Mouse (Mus musculus) lung, adult 2 months (tissue): ENCODE results near the gene Foxa2. TPM values are rescaled to one million over a fixed set of nuclear protein-coding genes. Genes with fewer than 3 reads are reported as not detected.

Source experiments
- DNase-seq: peaks from one replicate; pipeline ENCODE4 v3.0.0; 2022
- H3K4me1 ChIP-seq: fragments of 200-500 bp; 2 replicates; pipeline ENCODE4 v1.6.1; 2011; ENCODE audit warnings: low read length; ENCODE audit not compliant: control insufficient read depth, insufficient read depth
- H3K4me3 ChIP-seq: fragments of 200-500 bp; replicated peaks from 2 replicates; pipeline ENCODE3; 2011; ENCODE audit warnings: low read depth, mild to moderate bottlenecking, control low read depth, low read length; ENCODE audit errors: extremely low read depth
- CTCF ChIP-seq: fragments of 200-500 bp; IDR thresholded peaks from 2 replicates; pipeline ENCODE4 v1.5.1; 2011; ENCODE audit warnings: mild to moderate bottlenecking, low read length, control low read depth; ENCODE audit not compliant: insufficient read depth
- POLR2A ChIP-seq: fragments of 200-500 bp; IDR thresholded peaks from 2 replicates; pipeline ENCODE4 v1.6.1; 2011; ENCODE audit warnings: low read depth, mild to moderate bottlenecking, control low read depth, low read length, borderline replicate concordance; ENCODE audit errors: extremely low read depth
- WGBS: fragments of 180-500 bp; shearing (Covaris S2); methylation state at CpG from one replicate; pipeline ENCODE4 v1.1.7; 2018; 5-methylcytosine and 5-hydroxymethylcytosine counted together
- polyA plus RNA-seq: library from polyadenylated mRNA; depleted of rRNA; stranded (reverse); fragments of >200 nt; gene quantifications from 2 replicates; pipeline ENCODE4 v1.2.3, GENCODE M21; 2012

Foxa2 gene
- polyA plus RNA-seq, 1 experiment = 80.1 TPM

DNA sequence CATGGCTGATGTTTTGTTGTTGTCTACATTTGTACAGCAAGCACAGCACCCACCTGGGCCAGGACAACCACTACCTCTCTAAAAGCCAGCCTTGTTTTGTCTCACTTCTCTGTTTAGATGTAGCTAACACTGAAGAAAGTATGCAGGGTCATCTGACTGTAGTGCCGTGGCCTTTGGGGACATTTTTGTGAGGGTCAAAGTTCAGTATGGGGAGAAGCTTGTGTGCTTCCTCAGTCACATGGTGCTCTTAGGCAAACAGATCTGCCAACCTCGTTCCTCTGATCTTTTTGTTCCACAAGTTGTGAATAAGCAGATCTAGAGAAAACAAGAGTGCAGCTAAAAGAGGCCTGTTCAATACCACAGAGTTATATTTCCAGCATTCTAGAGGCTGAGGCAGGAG is 21.3 kb downstream of the Foxa2 start:
- 43% methylated on average over 2 of the region's 2 CpGs for WGBS
- H3K4me3 ChIP-seq = no peak overlapping the region
- H3K4me1 ChIP-seq = peaks cover 17% of the 10 kb centered on the region
- no peak for TF ChIP-seq CTCF
- TF ChIP-seq POLR2A = no peak
- DNase-seq = no peak

DNA sequence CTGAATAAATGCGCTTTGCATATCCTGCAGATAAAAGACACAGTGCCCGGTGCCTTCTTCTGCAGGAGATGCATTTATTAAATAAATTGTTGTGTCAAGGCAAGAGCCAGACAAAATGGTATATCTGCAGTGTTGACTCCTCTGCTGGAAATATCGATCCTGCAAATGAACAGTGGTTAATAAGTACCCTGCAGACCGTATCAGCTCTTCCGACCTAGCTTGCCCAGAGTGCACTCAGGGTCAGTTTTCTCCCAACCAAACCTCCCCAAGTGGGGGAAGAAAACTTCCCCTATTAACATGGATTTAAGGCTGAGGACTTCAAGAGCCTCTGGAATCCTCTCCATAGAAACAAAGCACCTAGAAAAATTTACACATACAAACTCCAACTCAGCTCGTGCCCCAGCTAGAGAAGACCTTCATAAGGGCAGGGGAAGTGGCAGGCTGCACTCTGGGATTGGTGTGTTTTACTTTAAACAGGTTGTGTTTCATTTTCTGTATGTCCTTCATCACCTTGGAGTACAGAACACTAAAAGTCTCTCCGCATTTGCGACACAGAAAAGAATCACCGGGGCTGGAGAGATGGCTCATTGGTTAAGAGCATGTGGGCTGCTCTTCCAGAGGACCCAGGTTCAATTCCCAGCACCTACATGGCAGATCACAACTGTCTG is 22.4 kb downstream of the Foxa2 start:
- H3K4me1 ChIP-seq = peaks cover 17% of the 10 kb centered on the region
- DNase-seq = no peak
- WGBS = 65% methylated on average over 9 of the region's 9 CpGs
- H3K4me3 ChIP-seq = no peak overlapping the region
- TF ChIP-seq POLR2A (no peak), CTCF (no peak)

- TF ChIP-seq CTCF (no peak), POLR2A (no peak)
- WGBS = 9% methylated on average over 12 of the region's 12 CpGs
- H3K4me3 ChIP-seq = no peak overlapping the region
- DNase-seq = no peak
- H3K4me1 ChIP-seq = peaks cover 17% of the 10 kb centered on the region
These were observed 23.4 kb downstream of the Foxa2 start for GRCm38 (mm10) chr2:148023340-148023806.

- Histone ChIP-seq H3K4me3 (no peak overlapping the region), H3K4me1 (peaks cover 16% of the 10 kb centered on the region)
- 55% methylated on average over 5 of the region's 5 CpGs for WGBS
- no peak for DNase-seq
- TF ChIP-seq POLR2A (no peak), CTCF (no peak)
These were observed 24.7 kb downstream of the Foxa2 start for GRCm38 (mm10) chr2:148021919-148022570.

DNA sequence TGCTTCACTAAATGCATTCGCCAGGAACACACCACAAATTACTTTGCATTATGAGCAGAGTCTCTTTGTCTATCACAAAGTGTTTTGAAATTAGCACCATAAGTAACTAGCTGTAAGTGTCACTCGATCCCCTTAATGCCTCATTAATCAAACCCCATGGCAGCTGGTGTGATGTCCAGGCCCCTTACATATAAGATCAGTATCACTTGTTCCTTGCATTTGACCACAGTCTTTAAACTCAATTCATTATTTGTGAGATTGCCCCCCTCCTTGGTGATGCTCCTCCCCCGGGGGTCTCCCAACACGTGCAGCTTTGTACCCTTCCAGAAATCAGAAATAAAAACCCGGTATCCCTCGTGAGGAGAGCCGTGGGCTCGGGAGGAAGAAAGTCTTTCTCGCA is 25.8 kb downstream of the Foxa2 start:
- Histone ChIP-seq H3K4me1 (peaks cover 16% of the 10 kb centered on the region), H3K4me3 (no peak overlapping the region)
- no peak for TF ChIP-seq CTCF
- no peak for TF ChIP-seq POLR2A
- no peak for DNase-seq
- WGBS = 43% methylated on average over 9 of the region's 9 CpGs

- Histone ChIP-seq H3K4me1 (peaks cover 12% of the 10 kb centered on the region), H3K4me3 (no peak overlapping the region)
- no peak for TF ChIP-seq CTCF
- no peak for TF ChIP-seq POLR2A
- no peak for DNase-seq
- WGBS = 32% methylated on average over 3 of the region's 3 CpGs
These were observed 26.6 kb downstream of the Foxa2 start for GRCm38 (mm10) chr2:148020125-148020524.

GRCm38 (mm10) chr2:148017782-148018690 is 28.7 kb downstream of the Foxa2 start:
- Histone ChIP-seq H3K4me3 (no peak overlapping the region), H3K4me1 (peaks cover 5% of the 10 kb centered on the region)
- TF ChIP-seq CTCF = no peak
- peak; percentile 66 for DNase-seq
- WGBS = 70% methylated on average over 8 of the region's 8 CpGs

DNA sequence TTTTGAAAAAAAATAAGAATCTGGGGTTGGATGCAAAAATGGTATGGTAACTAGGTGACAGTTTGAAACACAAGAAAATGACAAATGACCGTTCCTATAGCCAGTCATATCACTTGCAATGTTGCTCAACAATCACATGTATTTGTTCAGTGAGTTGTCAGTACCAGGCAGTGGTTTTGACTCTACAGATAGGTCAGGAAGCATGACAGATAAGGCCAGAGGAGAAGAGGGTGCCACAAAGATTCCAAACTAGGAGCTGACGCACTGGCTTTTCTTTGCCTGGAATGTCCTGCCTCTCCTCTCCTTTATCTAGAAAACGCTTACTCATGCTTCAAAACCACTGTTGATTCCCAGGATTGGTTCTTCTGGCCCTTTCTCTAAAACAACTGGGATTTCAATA is 33.4 kb downstream of the Foxa2 start:
- no peak overlapping the region for H3K4me3 ChIP-seq
- no peak for DNase-seq
- TF ChIP-seq POLR2A (no peak), CTCF (no peak)
- WGBS = 57% methylated on average over 3 of the region's 3 CpGs
- no peaks in the 10 kb centered on the region for H3K4me1 ChIP-seq

GRCm38 (mm10) chr2:148009049-148009448 is 37.7 kb downstream of the Foxa2 start:
- TF ChIP-seq POLR2A = no peak
- TF ChIP-seq CTCF = no peak
- DNase-seq = no peak
- WGBS = 98% methylated on average over 4 of the region's 4 CpGs
- Histone ChIP-seq H3K4me3 (no peak overlapping the region), H3K4me1 (no peaks in the 10 kb centered on the region; the same call in 1 of the 2 replicates)
